Mouse (Mus musculus) olfactory bulb, adult 2 months (tissue): ENCODE results near the gene Orm2.

Experiments used
- CTCF ChIP-seq: fragments of 200-500 bp; IDR thresholded peaks from 2 replicates; pipeline ENCODE4 v1.5.1; 2012; ENCODE audit warnings: low read depth, mild to moderate bottlenecking, low read length, moderate library complexity; ENCODE audit not compliant: insufficient read depth
- POLR2A ChIP-seq: fragments of 200-500 bp; IDR thresholded peaks from 2 replicates; pipeline ENCODE4 v1.6.1; 2012; ENCODE audit warnings: mild to moderate bottlenecking, low read depth, low read length, moderate library complexity; ENCODE audit not compliant: insufficient read depth

DNA sequence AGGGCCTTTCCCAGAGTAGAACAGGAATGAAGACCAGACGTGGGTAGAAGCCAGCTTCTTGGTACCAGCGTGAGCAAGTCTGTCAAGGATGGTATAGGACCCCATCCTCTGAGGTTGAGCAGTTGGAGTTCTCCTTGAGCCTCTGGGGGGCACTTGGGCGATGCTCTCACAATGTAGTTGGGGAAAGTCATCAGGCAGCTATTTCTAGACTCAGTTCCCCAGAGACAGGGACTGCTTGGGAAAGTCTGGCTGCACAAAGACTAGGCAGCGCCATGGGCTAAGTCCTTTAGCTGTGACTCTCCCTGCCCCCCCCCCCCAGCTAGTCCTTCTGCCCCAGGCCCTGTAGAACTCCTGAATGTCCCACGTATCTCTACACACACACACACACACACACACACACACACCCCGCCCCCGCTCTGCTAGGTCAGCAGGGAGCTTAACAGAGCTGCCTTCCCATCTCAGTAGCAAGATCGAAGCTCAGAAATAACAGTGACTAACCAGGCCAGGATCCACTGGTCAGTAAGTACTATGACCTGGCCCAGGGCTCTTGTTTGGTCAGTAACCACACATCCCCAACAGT lies 37.5 kb downstream of the Orm2 start:
- TF ChIP-seq POLR2A = no peak
- no peak for TF ChIP-seq CTCF
